Mouse (Mus musculus) frontal cortex, postnatal 36 days (tissue): Measurements from ENCODE around the gene Rpl36.
A peak's percentile ranks its signal among the peaks of the same experiment; 100 is the strongest.
"Not testable (repeated sequence)": the region's sequence is repeated elsewhere in the genome, so short reads cannot be mapped to it uniquely, and the experiment has no call there.

Experiments used
- DNase-seq, 2 experiments: peaks; one replicate each; pipeline ENCODE4 v3.0.0; 2022; ENCODE audit warnings: low spot score in 2 of 2

Rpl36 gene

DNA sequence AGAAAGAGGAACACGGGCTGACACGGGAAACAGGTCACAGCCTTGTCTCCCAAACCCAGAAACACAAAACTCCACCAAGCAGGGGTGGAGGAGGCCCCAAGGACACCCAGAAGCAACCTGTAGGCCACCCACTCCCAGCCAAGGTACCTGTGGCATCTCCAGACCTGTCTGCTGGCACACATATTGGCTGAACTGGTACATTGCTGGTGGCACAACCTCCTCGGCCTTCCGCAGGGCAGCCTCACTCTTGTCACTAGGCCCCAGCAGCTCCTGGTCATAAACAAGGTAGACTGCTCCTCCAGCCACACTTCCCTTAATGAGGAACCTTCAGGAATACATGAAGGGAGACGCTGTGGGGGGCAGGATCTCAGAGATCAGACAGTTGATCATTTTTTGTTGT lies 4.5 kb upstream of the Rpl36 start:
- DNase-seq: no peak

DNA sequence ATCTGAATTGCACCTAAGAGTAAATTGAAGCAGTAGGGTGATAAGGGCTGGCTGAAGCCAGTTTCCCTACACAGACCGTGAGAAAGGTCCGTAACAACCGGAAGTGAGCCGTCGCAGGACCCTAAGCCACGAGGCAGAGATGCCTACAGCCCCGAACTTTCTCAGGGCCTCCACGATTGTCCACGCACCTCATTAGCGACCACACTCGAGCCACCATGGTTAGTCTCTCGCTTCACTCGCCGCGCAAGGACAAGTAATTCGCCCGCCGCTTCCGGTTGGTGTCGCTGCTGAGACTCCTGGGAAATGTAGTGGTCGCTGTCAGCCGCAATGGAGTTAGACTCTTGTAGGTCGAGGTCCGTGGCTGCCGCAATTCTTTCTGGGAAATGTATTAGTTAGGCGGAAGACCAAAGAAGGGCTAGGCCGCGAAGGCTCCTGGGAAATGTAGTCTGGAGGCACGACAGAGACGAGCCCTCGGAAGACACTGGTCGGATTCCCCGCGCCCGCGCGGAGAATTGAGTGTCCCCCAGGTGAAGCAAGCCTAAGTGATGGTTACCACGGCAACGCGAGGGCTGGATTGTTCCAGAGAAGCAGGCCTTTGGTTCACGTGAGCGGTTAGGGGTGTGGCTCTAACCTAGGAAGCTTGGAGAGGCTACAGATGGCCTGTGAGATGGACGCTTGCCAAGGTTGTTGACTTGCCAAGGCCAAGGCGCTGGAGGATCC lies 3.6 kb upstream of the Rpl36 start, which contains the start of gene 2410015M20Rik:
Gene 2410015M20Rik, minus strand, starts transcription at position 320 of the 720 bp plus-strand sequence.
- DNase-seq: peak; percentile 95 to 98

GRCm38 (mm10) chr17:56611323-56611722 lies 1.9 kb upstream of the Rpl36 start:
- DNase-seq: no peak

GRCm38 (mm10) chr17:56611861-56612564 lies 1.2 kb upstream of the Rpl36 start:
- no peak for DNase-seq

- not testable (repeated sequence) for DNase-seq
Measured at GRCm38 (mm10) chr17:56612565-56612939, 664 bp upstream of the Rpl36 start.

GRCm38 (mm10) chr17:56613893-56614292 lies 677 bp downstream of the Rpl36 start:
- DNase-seq: not testable (repeated sequence)

DNA sequence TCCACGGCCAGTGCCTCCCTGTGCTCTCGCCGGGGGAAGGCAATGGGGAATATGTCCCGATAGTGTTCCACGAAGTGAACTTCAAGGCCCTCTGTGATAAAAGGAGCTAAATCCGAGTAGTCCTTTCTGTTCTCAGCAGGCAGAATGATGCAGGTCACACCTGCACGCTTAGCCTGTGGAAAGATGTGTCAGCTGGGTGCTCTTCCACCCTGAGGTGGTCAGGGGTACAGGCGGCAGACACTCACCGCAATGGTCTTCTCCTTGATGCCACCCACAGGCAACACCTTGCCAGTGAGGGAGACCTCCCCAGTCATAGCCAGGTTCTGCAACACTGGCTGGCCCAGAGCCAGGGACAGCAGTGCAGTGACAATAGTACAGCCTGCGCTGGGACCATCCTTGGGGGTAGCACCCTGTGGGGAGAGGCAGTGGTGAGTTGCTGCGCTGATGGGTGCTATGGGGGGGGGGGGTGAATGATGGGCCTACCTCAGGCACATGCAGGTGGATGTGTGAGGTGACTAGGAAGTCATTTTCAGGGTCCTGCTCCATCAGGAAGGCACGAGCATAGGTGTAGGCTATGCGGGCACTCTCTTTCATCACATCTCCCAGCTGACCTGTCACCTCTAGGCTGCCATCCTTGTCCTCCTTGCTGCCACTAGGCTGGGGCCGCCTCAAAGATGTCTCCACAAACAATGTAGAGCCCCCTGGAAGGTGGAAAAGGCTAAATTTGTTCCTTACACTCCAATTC lies 1.3 kb downstream of the Rpl36 start:
- DNase-seq: no peak

DNA sequence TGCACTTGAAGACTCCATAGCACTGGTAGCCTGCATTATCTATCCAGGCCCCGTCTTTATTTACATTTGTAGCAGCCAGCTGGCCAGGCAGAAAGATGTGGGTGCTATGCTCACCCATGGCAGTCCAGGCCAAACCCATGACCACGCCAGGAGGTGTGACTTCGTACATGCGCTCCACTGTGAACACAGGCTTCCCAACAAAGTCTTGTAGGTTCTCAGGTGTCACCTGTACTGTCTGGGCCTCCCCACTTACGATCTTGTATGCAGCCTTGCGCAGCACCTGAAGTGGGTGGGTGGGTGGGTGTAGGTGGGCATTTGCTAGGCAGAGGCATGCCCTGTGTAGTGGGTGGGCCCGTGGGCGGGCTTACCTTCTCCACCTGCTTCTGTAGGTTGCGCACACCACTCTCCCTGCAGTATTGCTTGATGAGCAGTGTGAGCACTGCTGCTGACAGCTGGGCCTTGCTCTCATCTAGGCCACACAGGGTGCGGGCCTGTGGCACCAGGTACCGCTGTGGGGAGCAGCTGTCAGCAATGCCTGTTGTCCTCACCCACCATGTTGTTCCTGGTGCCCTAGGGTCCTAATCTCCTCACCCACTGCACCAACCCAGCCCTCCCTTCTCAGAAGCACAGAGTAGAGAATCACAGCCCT lies 2.0 kb downstream of the Rpl36 start:
- no peak for DNase-seq

DNA sequence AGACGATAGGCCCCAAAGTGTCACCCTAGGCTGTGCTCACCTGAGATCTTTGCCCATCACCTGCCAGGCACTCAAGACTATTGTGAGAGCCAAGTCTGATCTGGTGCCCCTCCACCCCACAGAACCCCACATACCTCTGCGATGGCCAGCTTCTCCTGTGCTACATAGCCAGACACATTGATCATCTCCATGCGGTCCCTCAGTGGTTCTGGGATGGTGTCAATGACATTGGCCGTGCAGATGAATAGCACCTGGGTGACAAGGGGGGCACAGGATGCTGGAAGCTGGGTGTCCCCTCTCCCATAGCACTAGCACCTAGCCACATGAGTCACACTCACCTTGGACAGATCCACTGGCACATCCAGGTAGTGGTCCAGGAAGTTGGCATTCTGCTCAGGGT lies 2.6 kb downstream of the Rpl36 start:
- no peak for DNase-seq

- no peak for DNase-seq
Measured at GRCm38 (mm10) chr17:56616725-56617124, 3.5 kb downstream of the Rpl36 start.

DNA sequence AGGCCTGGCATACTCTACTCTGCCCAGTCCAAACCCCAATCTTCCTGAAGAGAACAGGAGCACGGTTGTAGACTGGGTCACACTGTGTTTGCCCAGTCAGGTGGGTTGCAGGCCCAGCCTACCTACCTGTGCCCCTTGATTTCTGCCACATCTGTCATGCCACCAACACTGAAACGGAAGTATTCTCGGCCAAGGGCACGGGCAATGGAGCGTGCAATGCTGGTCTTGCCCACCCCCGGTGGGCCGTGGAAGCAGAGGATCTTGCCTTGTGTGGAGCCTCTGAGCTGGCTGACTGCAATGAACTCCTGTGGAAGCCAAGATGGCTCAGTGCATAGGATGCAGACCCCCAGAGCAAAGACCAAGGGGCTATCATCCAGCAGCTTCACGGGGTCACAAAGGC lies 4.4 kb downstream of the Rpl36 start:
- no peak for DNase-seq

DNA sequence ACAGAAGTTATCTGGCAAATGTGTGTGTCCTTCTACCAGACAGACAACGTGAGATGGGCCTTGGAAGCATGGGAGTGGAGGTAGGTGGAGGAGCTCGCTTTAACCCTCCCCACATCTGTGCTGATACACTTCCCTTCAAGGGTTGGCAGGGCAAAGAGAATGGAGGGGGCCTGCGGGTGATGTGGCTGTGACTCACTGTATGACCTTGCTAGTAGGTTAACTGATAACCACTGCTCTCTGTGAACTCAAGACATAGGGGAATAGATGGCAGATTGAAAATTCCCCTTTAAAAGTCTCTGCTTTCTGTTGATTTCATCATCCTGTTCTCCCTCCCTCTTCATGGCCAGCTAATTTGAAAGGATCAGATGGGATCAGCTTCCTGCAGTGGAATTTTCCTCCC lies 12.3 kb downstream of the Rpl36 start:
- no peak for DNase-seq

DNA sequence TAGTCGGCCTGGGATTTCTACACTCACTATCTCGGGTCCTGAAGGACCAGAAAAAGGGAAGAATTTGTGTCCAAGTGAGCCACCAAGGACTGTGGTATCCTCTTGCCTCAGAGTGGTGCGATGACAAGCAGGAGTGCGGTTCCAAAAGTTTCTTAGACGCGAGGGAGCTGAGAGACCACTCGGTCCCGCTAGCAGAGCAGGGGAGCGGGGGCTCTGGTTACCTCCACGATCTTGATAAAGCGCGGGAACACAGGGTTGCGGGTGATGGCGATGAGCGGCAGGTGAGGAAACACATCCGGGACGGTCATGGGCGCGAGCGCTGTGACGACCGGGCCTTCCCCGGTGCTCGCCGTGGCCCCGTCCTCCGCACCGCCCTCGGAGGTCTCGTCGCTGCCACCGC lies 13.0 kb downstream of the Rpl36 start:
- no peak for DNase-seq

DNA sequence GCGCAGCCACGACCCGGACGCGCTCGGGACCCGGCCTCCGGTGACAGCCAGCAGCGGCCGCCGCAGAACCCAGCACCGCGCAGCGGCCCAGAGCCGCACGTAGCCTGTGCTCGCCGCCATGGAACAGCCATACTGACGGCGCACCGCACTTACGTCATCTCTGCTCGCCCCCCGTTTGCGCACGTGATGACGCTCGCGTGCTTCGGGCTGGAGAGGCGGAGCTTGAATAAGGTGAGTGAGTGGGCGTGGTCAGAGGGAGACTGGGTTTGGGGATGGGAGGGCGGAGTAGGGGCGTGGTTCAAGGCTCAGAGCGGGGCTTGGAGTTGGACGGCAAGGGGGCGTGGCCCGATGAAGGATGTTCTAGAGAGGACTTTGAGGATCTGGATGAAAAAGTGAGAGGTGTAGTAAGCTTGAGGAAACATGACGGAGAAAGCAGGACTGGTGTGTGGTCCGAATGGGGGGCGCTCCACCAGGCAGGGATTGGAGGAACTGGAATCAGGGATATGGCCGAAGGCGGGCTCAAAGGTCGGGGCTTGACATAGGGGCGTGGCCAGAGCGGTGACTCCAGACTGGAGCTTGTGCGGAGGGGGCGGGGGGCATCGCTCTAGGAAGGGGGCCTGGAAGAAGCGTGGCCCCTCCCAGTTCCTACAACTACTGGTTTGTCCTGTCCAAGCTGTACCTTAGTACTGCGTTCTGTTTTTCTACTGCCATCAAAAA lies 13.7 kb downstream of the Rpl36 start, which contains the start of gene Lonp1:
Gene Lonp1, minus strand, starts transcription at position 134 of the 717 bp plus-strand sequence.
- peak; percentile 93 to 98 for DNase-seq

DNA sequence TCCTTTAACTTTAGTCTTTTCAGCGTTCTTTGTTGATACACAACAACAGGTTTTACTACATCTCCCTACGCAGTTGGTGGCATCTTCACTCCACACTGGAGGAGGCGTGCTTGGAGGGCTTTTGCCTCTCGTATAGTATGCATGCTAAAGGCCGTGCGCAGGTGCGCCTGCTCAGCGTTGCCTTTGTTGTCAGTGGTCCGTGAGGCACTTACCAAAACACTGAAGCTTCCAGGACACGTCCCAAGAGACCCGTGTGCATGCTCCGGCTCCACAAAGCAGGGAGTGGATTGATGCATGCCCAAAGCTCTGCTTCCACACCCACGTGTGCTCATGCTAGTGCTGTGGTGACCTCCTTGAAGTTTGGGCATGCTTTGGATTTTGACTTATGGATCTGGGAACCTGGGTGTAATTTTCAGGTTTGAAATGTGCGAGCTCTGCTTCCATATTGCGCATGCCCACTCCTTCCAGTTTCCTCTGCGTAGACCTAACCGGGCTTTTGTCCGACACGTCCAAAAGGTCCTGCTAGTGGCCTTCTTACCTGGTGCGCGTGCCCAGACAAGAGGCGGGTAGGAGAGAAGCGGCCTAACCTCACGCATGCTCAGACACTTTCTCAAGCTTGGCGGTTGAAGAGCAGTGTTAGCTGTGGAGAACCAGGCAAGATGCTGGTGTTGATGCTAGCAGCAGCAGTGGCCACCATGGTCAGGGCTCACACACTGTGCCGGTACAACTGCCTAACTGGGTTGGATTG lies 14.5 kb downstream of the Rpl36 start, which contains the start of gene Catsperd:
Gene Catsperd, plus strand, starts transcription at position 614 of the 748 bp plus-strand sequence.
- no peak for DNase-seq

DNA sequence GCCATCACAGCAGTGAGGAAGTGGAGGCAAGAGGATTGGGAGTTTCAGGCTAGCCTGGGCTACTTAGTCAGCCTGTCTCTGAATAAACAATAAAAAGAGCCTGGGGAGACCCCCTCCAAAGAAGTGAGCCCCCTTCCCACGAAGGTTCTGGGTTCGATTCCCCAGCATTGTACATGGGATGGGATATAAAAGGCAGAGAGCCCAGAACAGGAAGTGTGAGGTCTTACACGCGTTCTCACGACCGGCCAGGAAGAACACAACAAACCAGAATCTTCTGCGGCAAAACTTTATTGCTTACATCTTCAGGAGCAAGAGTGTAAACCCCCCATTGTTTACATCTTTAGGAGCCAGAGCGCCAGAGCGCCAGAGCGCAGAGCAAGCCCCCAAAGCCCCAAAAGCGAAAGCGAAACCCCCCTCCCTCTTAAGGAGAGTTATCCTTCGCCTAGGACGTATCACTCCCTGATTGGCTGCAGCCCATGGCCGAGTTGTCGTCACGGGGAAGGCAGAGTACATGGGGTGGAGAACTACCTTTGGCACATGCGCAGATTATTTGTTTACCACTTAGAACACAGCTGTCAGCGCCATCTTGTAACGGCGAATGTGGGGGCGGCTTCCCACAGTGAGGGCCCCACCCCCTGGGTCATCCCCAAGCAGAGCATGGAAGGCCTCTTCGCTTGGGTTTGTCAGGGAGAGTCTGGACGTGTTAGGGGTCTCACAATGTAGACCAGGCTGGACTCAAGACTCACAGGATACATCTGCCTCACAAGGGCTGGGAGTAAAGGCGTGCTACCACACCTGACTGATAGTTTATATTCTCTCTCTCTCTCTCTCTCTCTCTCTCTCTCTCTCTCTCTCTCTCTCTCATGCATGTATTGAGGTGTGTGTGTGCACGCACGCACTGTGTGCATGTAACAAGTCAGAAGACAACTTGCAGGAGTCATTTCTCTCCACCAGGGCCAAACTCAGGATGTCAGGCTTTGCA lies 16.9 kb downstream of the Rpl36 start:
- DNase-seq: not testable (repeated sequence)

- no peak for DNase-seq
Measured at GRCm38 (mm10) chr17:56631807-56632206, 18.6 kb downstream of the Rpl36 start.

DNA sequence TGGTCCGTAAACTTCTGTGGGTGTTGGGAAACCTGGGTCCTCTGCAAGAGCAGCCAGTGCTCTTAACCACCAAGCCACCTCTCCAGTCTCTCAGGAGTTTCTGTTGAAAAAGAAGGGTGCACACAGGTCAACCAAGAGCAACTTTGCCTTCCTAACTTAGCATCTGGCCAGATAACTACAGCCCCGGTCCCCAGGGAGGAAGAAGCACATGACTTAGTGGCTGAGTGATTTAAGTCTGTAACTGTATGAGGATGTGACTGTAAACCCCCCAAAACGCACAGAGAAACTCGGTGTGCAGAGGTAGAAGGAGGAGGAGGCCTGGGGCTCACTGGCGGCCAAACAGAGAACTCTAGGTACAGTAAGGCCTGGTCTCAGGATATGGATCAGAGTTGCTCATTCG lies 20.8 kb downstream of the Rpl36 start:
- DNase-seq: no peak

DNA sequence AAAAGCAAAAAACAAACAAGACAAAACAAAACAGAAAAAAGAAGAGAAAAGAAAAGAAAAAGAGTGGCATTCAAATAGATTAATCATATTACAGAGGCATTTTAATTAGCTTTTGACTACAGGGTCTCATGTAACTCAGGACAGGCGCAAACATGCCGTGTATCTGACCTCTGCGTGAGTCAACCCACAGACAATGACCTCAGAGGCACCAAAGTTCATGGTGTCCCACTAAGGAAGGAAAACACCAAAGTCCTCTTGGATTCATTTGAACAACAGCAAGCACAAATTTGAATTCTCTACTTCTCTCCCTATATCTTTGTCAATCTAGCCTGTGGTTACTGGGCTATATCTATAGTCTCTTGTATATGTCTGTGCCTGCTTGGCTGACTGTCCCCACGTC lies 30.0 kb downstream of the Rpl36 start:
- no peak for DNase-seq
